Mouse (Mus musculus): ENCODE results near the gene Irf1.
A peak's percentile ranks its signal among the peaks of the same experiment; 100 is the strongest.

The Irf1 gene

GRCm38 (mm10) chr11:53813001-53813868, 43.4 kb downstream of the Irf1 start:
- peak; percentile 98 for DNase-seq

GRCm38 (mm10) chr11:53814810-53815209, 45.0 kb downstream of the Irf1 start:
- DNase-seq, result no peak

GRCm38 (mm10) chr11:53816841-53817375, 47.1 kb downstream of the Irf1 start:
- peak; percentile 90 for DNase-seq

GRCm38 (mm10) chr11:53818794-53819193, 49.0 kb downstream of the Irf1 start:
- DNase-seq, result peak; percentile 98

DNA sequence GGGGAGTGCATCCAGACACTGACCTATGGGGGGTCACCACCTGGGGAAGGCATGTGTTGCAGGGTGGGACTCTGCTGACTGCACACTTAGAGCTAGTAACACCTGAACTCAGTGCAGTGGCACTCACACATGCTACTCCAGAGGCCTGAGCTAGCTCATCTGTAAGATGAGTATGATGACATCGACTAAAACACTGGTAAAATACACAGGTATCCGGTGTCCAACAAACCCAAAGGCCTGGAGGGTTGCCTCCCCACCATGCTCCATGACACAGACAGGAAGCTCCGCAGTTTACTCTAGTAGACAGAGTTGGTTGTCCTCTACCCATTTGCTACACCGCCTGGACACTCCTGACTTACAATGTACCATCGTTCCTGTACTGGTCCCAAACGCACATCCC, 49.7 kb downstream of the Irf1 start:
- DNase-seq, result peak; percentile 93

DNA sequence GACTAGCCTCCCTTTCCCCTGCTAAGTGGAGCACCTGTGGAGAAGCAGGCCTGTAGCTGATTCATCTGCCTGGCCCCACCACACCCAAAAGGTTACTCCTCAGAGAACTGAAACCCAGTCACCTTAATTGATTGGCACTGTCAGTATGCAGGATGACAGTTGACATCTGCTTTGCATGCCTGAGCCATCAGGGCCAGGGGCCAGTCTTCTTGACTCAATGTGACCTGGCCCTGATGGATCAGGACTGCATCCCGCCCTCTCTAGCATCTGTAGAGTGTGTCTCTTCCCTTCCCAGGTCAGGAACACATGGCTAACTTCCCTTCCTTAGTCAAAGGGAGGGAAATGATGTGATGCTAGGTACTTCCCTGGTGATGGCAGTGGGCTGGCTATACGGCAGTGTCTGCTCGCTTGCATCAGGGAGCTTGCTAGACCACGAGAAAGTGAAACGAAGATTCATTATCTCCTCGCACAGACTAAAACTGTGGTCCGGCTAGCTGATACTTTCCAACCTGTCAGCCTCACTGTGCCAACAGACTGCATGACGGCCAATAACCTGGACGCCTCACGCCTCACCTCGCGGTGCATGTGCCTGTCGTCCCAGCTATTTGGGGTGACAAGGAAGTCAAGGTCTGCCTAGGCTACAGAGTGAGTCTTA, 50.8 kb downstream of the Irf1 start:
- DNase-seq, result peak; percentile 90

GRCm38 (mm10) chr11:53821230-53821944, 51.6 kb downstream of the Irf1 start:
- DNase-seq, result peak; percentile 95

DNA sequence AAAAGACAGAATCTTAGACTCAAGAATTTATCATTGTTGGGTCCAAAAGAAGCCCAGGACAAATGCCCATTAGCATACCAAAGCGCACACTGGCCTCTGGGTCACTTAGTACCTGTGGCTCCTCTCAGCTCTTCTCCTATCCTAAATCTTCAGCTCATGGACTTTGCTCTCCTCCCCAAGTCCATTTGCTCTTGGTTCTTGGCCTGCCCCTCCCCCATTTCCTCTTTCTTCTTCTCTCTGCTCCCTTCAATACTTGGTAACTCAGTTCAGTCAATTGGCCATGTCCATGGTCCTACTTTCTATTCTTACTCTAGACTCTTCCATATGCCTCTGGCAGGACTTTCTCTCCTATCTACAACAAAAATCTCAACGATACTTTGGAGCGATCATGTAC, 52.1 kb downstream of the Irf1 start:
- no peak for DNase-seq

DNA sequence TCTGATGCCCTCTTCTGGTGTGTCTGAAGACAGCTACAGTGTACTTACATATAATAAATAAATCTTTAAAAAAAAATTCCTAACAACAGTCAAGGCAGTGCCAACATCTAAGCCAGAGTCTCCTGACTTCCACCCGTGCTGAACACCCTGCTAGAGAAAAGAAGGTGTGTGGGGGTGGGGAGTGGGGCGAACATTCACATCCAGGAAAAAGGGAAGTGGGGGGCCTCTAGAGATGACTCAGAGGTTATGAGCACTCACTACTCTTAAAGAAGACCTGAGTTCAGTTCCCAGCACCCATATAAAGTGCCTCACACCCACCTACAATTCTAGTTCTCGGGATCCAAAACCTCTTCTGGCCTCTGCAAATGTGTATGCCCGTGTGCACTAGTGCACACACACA, 55.6 kb downstream of the Irf1 start:
- peak; percentile 86 for DNase-seq
